Mouse (Mus musculus) CH12.LX (cell line): ENCODE measurements around the gene Spop. TPM values are rescaled to one million over a fixed set of nuclear protein-coding genes. Genes with fewer than 3 reads are reported as not detected.
A peak's percentile ranks its signal among the peaks of the same experiment; 100 is the strongest.

Source experiments
- DNase-seq: peaks from one replicate; pipeline ENCODE4 v3.0.0-alpha.2; 2013; ENCODE audit errors: extremely low read depth
- H3K27ac ChIP-seq: 2 replicates; pipeline ENCODE4 v1.5.1; 2012; ENCODE audit warnings: low read depth, mild to moderate bottlenecking, control low read depth, moderate library complexity; ENCODE audit not compliant: insufficient read depth
- H3K27me3 ChIP-seq: replicated peaks from 2 replicates; pipeline ENCODE3; 2012; ENCODE audit warnings: inconsistent platforms
- H3K36me3 ChIP-seq, 2 experiments: replicated peaks in 1 of 2; 2 replicates each; pipeline versions ENCODE3 to v1.6.1; 2012; ENCODE audit warnings: inconsistent platforms in 1 of 2, low read length in 1 of 2, mild to moderate bottlenecking in 1 of 2, mixed read lengths in 1 of 2, moderate library complexity in 1 of 2; ENCODE audit not compliant: control insufficient read depth in 1 of 2, insufficient read depth in 1 of 2
- H3K4me1 ChIP-seq, 2 experiments: 2 replicates each; pipeline ENCODE4 v1.6.1; 2012; ENCODE audit warnings: inconsistent platforms in 1 of 2, moderate library complexity in 1 of 2; ENCODE audit not compliant: insufficient read depth in 2 of 2, control insufficient read depth in 1 of 2
- H3K4me2 ChIP-seq: 2 replicates; pipeline ENCODE4 v1.6.1; 2012; ENCODE audit warnings: low read depth, mild to moderate bottlenecking, control low read depth; ENCODE audit not compliant: poor library complexity, insufficient read depth, severe bottlenecking
- H3K4me3 ChIP-seq, 3 experiments: fragments of 150-350 bp in 1 of 3; sonication (generic) in 1 of 3; replicated peaks in 1 of 3; 2 replicates each; pipeline versions ENCODE3 to v1.5.1; 2011 to 2012; ENCODE audit warnings: low read depth in 2 of 3, low read length in 2 of 3, mild to moderate bottlenecking in 2 of 3, moderate library complexity in 2 of 3, control low read depth in 1 of 3, improper control_type of control experiment in 1 of 3, inconsistent platforms in 1 of 3, mixed read lengths in 1 of 3; ENCODE audit not compliant: poor library complexity in 1 of 3
- H3K79me2 ChIP-seq: replicated peaks from 2 replicates; pipeline ENCODE4 v1.6.1; 2012; ENCODE audit warnings: mild to moderate bottlenecking, moderate library complexity; ENCODE audit not compliant: control insufficient read depth, poor library complexity, insufficient read depth, severe bottlenecking; ENCODE audit errors: extremely low read depth
- H3K9ac ChIP-seq: 2 replicates; pipeline ENCODE4 v1.6.1; 2012; ENCODE audit warnings: low read depth, mild to moderate bottlenecking, control low read depth, moderate library complexity; ENCODE audit not compliant: insufficient read depth
- H3K9me3 ChIP-seq: replicated peaks from 2 replicates; pipeline ENCODE3; 2012; ENCODE audit warnings: low read length, inconsistent platforms, mixed read lengths
- CTCF ChIP-seq, 2 experiments: IDR thresholded peaks in 1 of 2; conservative IDR thresholded peaks in 1 of 2; 2 replicates each; pipeline ENCODE4 v1.5.1; 2011 to 2012; ENCODE audit warnings: low read depth in 2 of 2, low read length in 2 of 2, improper control_type of control experiment in 1 of 2, inconsistent platforms in 1 of 2, mild to moderate bottlenecking in 1 of 2, moderate library complexity in 1 of 2
- ELF1 ChIP-seq: IDR thresholded peaks from 2 replicates; pipeline ENCODE4 v1.6.1; 2014; ENCODE audit warnings: low read depth, mild to moderate bottlenecking, inconsistent platforms, low read length, improper control_type of control experiment
- EP300 ChIP-seq: IDR thresholded peaks from 2 replicates; pipeline ENCODE4 v1.6.1; 2011; ENCODE audit warnings: low read length, improper control_type of control experiment
- GABPA ChIP-seq: IDR thresholded peaks from 2 replicates; pipeline ENCODE4 v1.6.1; 2012; ENCODE audit warnings: low read depth, low read length, improper control_type of control experiment, inconsistent platforms; ENCODE audit not compliant: insufficient replicate concordance
- HCFC1 ChIP-seq: IDR thresholded peaks from 2 replicates; pipeline ENCODE4 v1.6.1; 2012; ENCODE audit warnings: low read depth, mild to moderate bottlenecking, inconsistent platforms, low read length, improper control_type of control experiment
- IRF4 ChIP-seq: IDR thresholded peaks from 2 replicates; pipeline ENCODE4 v1.6.1; 2014; ENCODE audit warnings: low read depth, mild to moderate bottlenecking, inconsistent platforms, low read length, improper control_type of control experiment
- MAZ ChIP-seq: IDR thresholded peaks from 2 replicates; pipeline ENCODE4 v1.6.1; 2012; ENCODE audit warnings: low read depth, mild to moderate bottlenecking, inconsistent platforms, low read length, improper control_type of control experiment, moderate library complexity
- MEF2A ChIP-seq: IDR thresholded peaks from 2 replicates; pipeline ENCODE4 v1.6.1; 2014; ENCODE audit warnings: low read depth, mild to moderate bottlenecking, inconsistent platforms, low read length, improper control_type of control experiment, borderline replicate concordance
- MXI1 ChIP-seq: IDR thresholded peaks from 2 replicates; pipeline ENCODE4 v1.6.1; 2011; ENCODE audit warnings: mild to moderate bottlenecking, low read depth, low read length, improper control_type of control experiment
- MYC ChIP-seq: IDR thresholded peaks from 2 replicates; pipeline ENCODE4 v1.6.1; 2011; ENCODE audit warnings: low read depth, mild to moderate bottlenecking, improper control_type of control experiment, low read length
- NELFE ChIP-seq: IDR thresholded peaks from 2 replicates; pipeline ENCODE4 v1.6.1; 2011; ENCODE audit warnings: low read depth, low read length, improper control_type of control experiment
- NRF1 ChIP-seq: IDR thresholded peaks from 2 replicates; pipeline ENCODE4 v1.6.1; 2014; ENCODE audit warnings: low read depth, mild to moderate bottlenecking, inconsistent platforms, low read length, improper control_type of control experiment, moderate library complexity
- POLR2A ChIP-seq: IDR thresholded peaks from 2 replicates; pipeline ENCODE4 v1.6.1; 2011; ENCODE audit warnings: low read depth, mild to moderate bottlenecking, improper control_type of control experiment, low read length
- POLR2AphosphoS2 ChIP-seq: IDR thresholded peaks from 2 replicates; pipeline ENCODE4 v1.6.1; 2011; ENCODE audit warnings: low read depth, low read length, improper control_type of control experiment
- RAD21 ChIP-seq: IDR thresholded peaks from 2 replicates; pipeline ENCODE4 v1.6.1; 2011; ENCODE audit warnings: low read depth, mild to moderate bottlenecking, low read length, improper control_type of control experiment, moderate library complexity
- RCOR1 ChIP-seq: conservative IDR thresholded peaks from 2 replicates; pipeline ENCODE4 v1.6.1; 2012; ENCODE audit warnings: low read depth, mild to moderate bottlenecking, inconsistent platforms, low read length, improper control_type of control experiment
- SIN3A ChIP-seq: IDR thresholded peaks from 2 replicates; pipeline ENCODE4 v1.6.1; 2012; ENCODE audit warnings: low read length, improper control_type of control experiment, inconsistent platforms
- TCF12 ChIP-seq: IDR thresholded peaks from 2 replicates; pipeline ENCODE4 v1.6.1; 2014; ENCODE audit warnings: low read depth, mild to moderate bottlenecking, inconsistent platforms, low read length, improper control_type of control experiment
- USF1 ChIP-seq: IDR thresholded peaks from 2 replicates; pipeline ENCODE4 v1.6.1; 2014; ENCODE audit warnings: low read depth, mild to moderate bottlenecking, inconsistent platforms, low read length, improper control_type of control experiment
- ZNF384 ChIP-seq: IDR thresholded peaks from 2 replicates; pipeline ENCODE4 v1.6.1; 2012; ENCODE audit warnings: low read depth, low read length, improper control_type of control experiment, inconsistent platforms
- dilution Hi-C: fragments of 300-500 bp; cut with MboI; formaldehyde crosslinking; loops from 2 replicates; pipeline ENCODE4 v1.14.3; 2020; ENCODE audit warnings: low sequenced_read_pairs; ENCODE audit not compliant: extremely low pct_unique_long_range_greater_than_20kb, extremely low pct_ligation_motif_present
- in situ Hi-C: fragments of 300-500 bp; cut with MboI; formaldehyde crosslinking; loops from 3 replicates; pipeline ENCODE4 v1.14.3; 2019; ENCODE audit warnings: low sequenced_read_pairs, low pct_ligation_motif_present, low pct_unique_long_range_greater_than_20kb, mixed read lengths
- polyA plus RNA-seq: library from polyadenylated mRNA; unstranded; fragments of >175 nt; gene quantifications from 2 replicates; pipeline ENCODE4 v1.2.1, GENCODE M21; 2012; ENCODE audit warnings: low read depth; ENCODE audit not compliant: insufficient read length
- total RNA-seq, 2 experiments: library from RNA; depleted of rRNA; stranded (reverse); fragments of 300-350 nt in 1 of 2; fragments of >200 nt in 1 of 2; gene quantifications; 2 replicates each; pipeline ENCODE4 v1.2.3; 2012 to 2014

The Spop gene
- total and polyA plus RNA-seq, 3 experiments: 42.7 to 103 (median 51.9) TPM

GRCm38 (mm10) chr11:95509126-95509717 is 95.3 kb downstream of the Spop start (continued):
- peak; percentile 22; the same call in 1 of the 2 replicates for TF ChIP-seq IRF4
- peak; percentile 38; the same call in 1 of the 2 replicates for TF ChIP-seq MXI1
- TF ChIP-seq MYC: 0 out of 2 replicates have a peak, but pooled peaks have one; percentile 33
- no peak for TF ChIP-seq USF1

GRCm38 (mm10) chr11:95510631-95511030 is 96.8 kb downstream of the Spop start:
- peaks cover 13 to 33% of the 10 kb centered on the region in 2 experiments for H3K4me1 ChIP-seq
- peaks cover 93% of the 10 kb centered on the region for H3K27me3 ChIP-seq
- H3K27ac ChIP-seq: no peak overlapping the region
- H3K79me2 ChIP-seq: no peaks in the 10 kb centered on the region
- H3K9me3 ChIP-seq: no peaks in the 10 kb centered on the region
- TF ChIP-seq NRF1: no peak
- TF ChIP-seq NELFE: no peak
- no peak for TF ChIP-seq TCF12
- TF ChIP-seq HCFC1: no peak
- TF ChIP-seq IRF4: no peak
- TF ChIP-seq ELF1: no peak
- no peak for TF ChIP-seq POLR2A
- TF ChIP-seq SIN3A: no peak
- TF ChIP-seq MEF2A: no peak
- TF ChIP-seq ZNF384: no peak
- TF ChIP-seq RAD21: no peak
- TF ChIP-seq MAZ: no peak
- no peak for TF ChIP-seq GABPA
- TF ChIP-seq RCOR1: no peak
- TF ChIP-seq EP300: no peak
- TF ChIP-seq CTCF (conservative IDR thresholded peaks at IDR 0.05 in 1 of 2, IDR thresholded peaks at IDR 0.05 in 1 of 2; ENCODE audit: low read depth in 2 of 2, low read length in 2 of 2): no peak
- no peak for TF ChIP-seq MYC
- TF ChIP-seq USF1: no peak
- TF ChIP-seq POLR2AphosphoS2: no peak
- TF ChIP-seq MXI1: no peak
- TF ChIP-seq, all 38 proteins: peak for 0
- DNase-seq: no peak
- no peak overlapping the region for H3K4me3 ChIP-seq
- no peak overlapping the region for H3K9ac ChIP-seq
- no peaks in the 10 kb centered on the region for H3K36me3 ChIP-seq
- dilution Hi-C loops (no loop called here), in situ Hi-C loops (no loop called here)
- H3K4me2 ChIP-seq: no peak overlapping the region
